Mouse (Mus musculus) cortical plate, adult 2 months (tissue): ENCODE measurements at regions not wholly inside any gene's neighbourhood (a gene's known extent, or its start where the extent isn't known, plus 50 kb on each side); places are given as distances from the start of the nearest gene placed in this dataset.
A peak's percentile ranks its signal among the peaks of the same experiment; 100 is the strongest.

Experiments used
- H3K27ac ChIP-seq: fragments of 200-500 bp; 2 replicates; pipeline ENCODE4 v1.5.1; 2012; ENCODE audit warnings: low read length, control low read depth, inconsistent platforms; ENCODE audit not compliant: insufficient read depth
- H3K4me1 ChIP-seq: fragments of 200-500 bp; 2 replicates; pipeline ENCODE4 v1.6.1; 2011; ENCODE audit warnings: low read length; ENCODE audit not compliant: control insufficient read depth, insufficient read depth
- H3K4me3 ChIP-seq: fragments of 200-500 bp; 2 replicates; pipeline ENCODE4 v1.5.1; 2011; ENCODE audit warnings: mild to moderate bottlenecking, low read length, control low read depth; ENCODE audit not compliant: insufficient read depth
- CTCF ChIP-seq: fragments of 200-500 bp; IDR thresholded peaks from 2 replicates; pipeline ENCODE4 v1.5.1; 2011; ENCODE audit warnings: mild to moderate bottlenecking, control low read depth, low read length; ENCODE audit not compliant: insufficient read depth; ENCODE audit errors: extremely low read depth
- POLR2A ChIP-seq: fragments of 200-500 bp; IDR thresholded peaks from 2 replicates; pipeline ENCODE4 v1.6.1; 2011; ENCODE audit warnings: mild to moderate bottlenecking, low read length, control low read depth; ENCODE audit not compliant: insufficient read depth; ENCODE audit errors: extremely low read depth

DNA sequence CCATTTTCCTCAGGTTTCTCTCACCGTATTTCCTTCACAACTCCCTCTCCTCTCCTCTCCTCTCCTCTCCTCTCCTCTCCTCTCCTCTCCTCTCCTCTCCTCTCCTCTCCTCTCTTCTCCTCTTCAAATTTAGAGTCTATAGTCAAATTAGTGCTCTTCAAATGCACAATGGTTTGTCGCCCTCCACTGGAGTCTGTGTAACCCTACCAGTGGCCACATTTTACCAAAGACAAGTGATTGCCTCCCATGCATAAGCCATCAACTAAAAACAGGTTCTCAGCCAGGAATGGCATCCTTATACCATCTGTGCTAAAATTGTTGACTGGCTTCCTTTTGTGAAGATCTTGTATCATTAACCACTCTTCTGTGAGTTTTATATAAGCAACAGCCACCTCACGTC is 979.5 kb upstream of the Adam24 start:
- no peaks in the 10 kb centered on the region for H3K4me1 ChIP-seq
- no peak overlapping the region for H3K4me3 ChIP-seq
- no peak overlapping the region for H3K27ac ChIP-seq
- TF ChIP-seq POLR2A (no peak), CTCF (peak; percentile 38)

DNA sequence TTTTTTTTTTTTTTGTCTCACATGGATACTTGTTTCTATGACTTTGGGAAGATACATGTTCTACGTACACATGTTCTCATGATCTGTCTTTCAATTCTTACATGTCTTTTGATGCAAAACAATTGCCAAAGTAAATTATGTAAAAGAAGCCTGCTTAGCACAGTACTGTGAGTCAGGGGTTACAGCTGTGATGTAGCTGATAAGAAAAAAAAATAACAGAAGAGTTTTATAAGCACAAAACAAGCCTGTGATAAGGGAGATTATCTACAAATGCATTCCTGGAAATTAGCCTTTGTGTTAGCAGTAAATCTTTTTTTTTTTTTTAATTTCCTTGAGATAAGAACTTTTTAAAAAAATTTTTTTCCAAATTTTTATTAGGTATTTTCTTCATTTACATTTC is 969.0 kb upstream of the Adam24 start:
- Histone ChIP-seq H3K4me3 (no peak overlapping the region), H3K4me1 (no peaks in the 10 kb centered on the region), H3K27ac (no peak overlapping the region)
- TF ChIP-seq CTCF = no peak
- TF ChIP-seq POLR2A = no peak

- TF ChIP-seq CTCF (no peak), POLR2A (no peak)
- Histone ChIP-seq H3K4me1 (no peaks in the 10 kb centered on the region), H3K27ac (no peak overlapping the region), H3K4me3 (no peak overlapping the region)
Measured at GRCm38 (mm10) chr8:39742377-39742776, 932.5 kb upstream of the Adam24 start.

DNA sequence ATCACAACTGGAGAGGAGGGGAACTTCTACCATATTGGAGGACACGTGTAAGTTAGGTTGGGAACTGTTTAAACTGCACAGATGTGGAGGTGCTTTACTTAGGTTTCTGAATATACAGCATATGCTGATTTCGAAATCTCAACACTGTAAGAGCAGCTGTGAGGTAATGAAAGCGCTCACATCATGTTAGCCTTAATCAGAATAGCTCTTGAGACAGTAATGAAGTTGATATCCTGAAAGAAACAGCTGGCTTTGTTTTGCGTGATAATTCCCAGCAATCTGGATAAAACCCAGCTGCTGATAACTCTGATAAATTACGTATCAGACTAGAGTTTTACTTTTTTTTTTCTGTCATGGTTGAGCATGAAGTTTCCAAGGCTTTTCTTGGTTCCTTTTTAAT is 928.7 kb upstream of the Adam24 start:
- Histone ChIP-seq H3K4me1 (no peaks in the 10 kb centered on the region), H3K27ac (no peak overlapping the region), H3K4me3 (no peak overlapping the region)
- TF ChIP-seq POLR2A (no peak), CTCF (no peak)

GRCm38 (mm10) chr8:39759905-39760304 is 915.0 kb upstream of the Adam24 start:
- Histone ChIP-seq H3K27ac (no peak overlapping the region), H3K4me3 (no peak overlapping the region), H3K4me1 (no peaks in the 10 kb centered on the region)
- TF ChIP-seq CTCF (no peak), POLR2A (no peak)

- Histone ChIP-seq H3K27ac (no peak overlapping the region), H3K4me1 (no peaks in the 10 kb centered on the region), H3K4me3 (no peak overlapping the region)
Measured at GRCm38 (mm10) chr8:39779449-39779848, 895.4 kb upstream of the Adam24 start.

DNA sequence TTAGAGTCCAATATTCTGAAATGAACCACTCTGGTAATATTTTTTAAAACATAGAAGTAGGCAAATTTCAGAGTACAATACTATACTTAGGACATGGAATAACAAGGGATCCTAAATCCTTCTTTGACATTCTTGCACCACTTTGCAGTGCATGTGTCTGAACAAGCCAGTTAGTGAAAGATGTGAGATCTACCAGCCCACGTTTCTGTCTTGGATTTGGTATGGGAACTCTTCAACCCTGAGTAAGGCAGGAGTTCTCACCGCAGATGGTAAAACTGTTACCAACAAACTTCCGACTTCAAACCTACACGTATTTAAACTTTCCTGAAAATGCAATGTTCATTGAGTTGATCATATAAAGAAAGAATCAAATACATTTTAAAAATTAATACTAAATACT is 894.7 kb upstream of the Adam24 start:
- Histone ChIP-seq H3K4me3 (no peak overlapping the region), H3K4me1 (no peaks in the 10 kb centered on the region), H3K27ac (no peak overlapping the region)
- TF ChIP-seq CTCF (no peak), POLR2A (no peak)

More at GRCm38 (mm10) chr8:39779449-39779848, 895.4 kb upstream of the Adam24 start:
- TF ChIP-seq CTCF = no peak
- no peak for TF ChIP-seq POLR2A

GRCm38 (mm10) chr8:39781424-39782161 is 893.3 kb upstream of the Adam24 start:
- Histone ChIP-seq H3K4me1 (no peaks in the 10 kb centered on the region), H3K4me3 (no peak overlapping the region), H3K27ac (no peak overlapping the region)
- no peak for TF ChIP-seq CTCF

- H3K4me3 ChIP-seq = no peak overlapping the region
- TF ChIP-seq POLR2A (no peak), CTCF (no peak)
- H3K4me1 ChIP-seq = no peaks in the 10 kb centered on the region
- H3K27ac ChIP-seq = no peak overlapping the region
Measured at GRCm38 (mm10) chr8:39782162-39782530, 892.7 kb upstream of the Adam24 start.
